Mouse (Mus musculus): Measurements from ENCODE around the gene Fam217b. TPM values are rescaled to one million over a fixed set of nuclear protein-coding genes. Genes with fewer than 3 reads are reported as not detected.
A peak's percentile ranks its signal among the peaks of the same experiment; 100 is the strongest.

The Fam217b gene
- 2.5 and 2.9 TPM in 2 replicates for polyA plus RNA-seq (2011; ENCODE audit: insufficient read depth, insufficient read length, low read depth, missing spikeins)

GRCm38 (mm10) chr2:178414261-178415149 is at the start of gene Fam217b, which contains the start of gene Ppp1r3d:
TSS of gene Fam217b (plus strand) at chr2:178414524.
TSS of gene Ppp1r3d (minus strand) at chr2:178414472.
- TF ChIP-seq CTCF (IDR thresholded peaks at IDR 0.05; ENCODE audit: low read depth, low read length) (no peak), EP300 (IDR thresholded peaks at IDR 0.05; ENCODE audit: insufficient read depth, low read depth, low read length) (no peak)
- peak within 1 kb of the TSS; percentile 73 for H3K4me3 ChIP-seq (ENCODE audit: low read depth, low read length)
- H3K9me3 ChIP-seq (replicated peaks; ENCODE audit: control insufficient read depth, insufficient read depth, low read length, poor library complexity, severe bottlenecking) = no peaks in the 10 kb centered on the region
- H3K9ac ChIP-seq (ENCODE audit: low read depth, poor library complexity, severe bottlenecking) = peak within 1 kb of the TSS; percentile 49
- H3K27me3 ChIP-seq (ENCODE audit: control insufficient read depth, insufficient read depth, low read length, poor library complexity, severe bottlenecking) = peaks cover 1% of the 10 kb centered on the region
- no peaks in the 10 kb centered on the region for H3K36me3 ChIP-seq (ENCODE audit: control insufficient read depth, insufficient read depth, low read length, poor library complexity, severe bottlenecking)
- no peak within 1 kb of the TSS for H3K27ac ChIP-seq (ENCODE audit: insufficient read depth, low read length)
- H3K4me1 ChIP-seq (ENCODE audit: control insufficient read depth, insufficient read depth, low read length) = no peaks in the 10 kb centered on the region

- Histone ChIP-seq H3K27ac (ENCODE audit: insufficient read depth, low read length) (no peak within 1 kb of the TSS), H3K4me3 (ENCODE audit: low read depth, low read length) (peak within 1 kb of the TSS; percentile 31; the same call in 1 of the 2 replicates)
- TF ChIP-seq CTCF (IDR thresholded peaks at IDR 0.05; ENCODE audit: low read depth, low read length) (peak; percentile 83), POLR2A (IDR thresholded peaks at IDR 0.05; ENCODE audit: insufficient read depth, low read length) (no peak)
Observed at GRCm38 (mm10) chr2:178407053-178407815, 7.1 kb upstream of the Fam217b start, which contains the start of gene Sycp2. TSS of gene Sycp2 (minus strand) at chr2:178407685.

GRCm38 (mm10) chr2:178409024-178409423 is 5.3 kb upstream of the Fam217b start:
- TF ChIP-seq POLR2A (IDR thresholded peaks at IDR 0.05; ENCODE audit: insufficient read depth, low read length) (no peak), CTCF (IDR thresholded peaks at IDR 0.05; ENCODE audit: low read depth, low read length) (no peak), EP300 (IDR thresholded peaks at IDR 0.05; ENCODE audit: insufficient read depth, low read depth, low read length) (no peak)

More at GRCm38 (mm10) chr2:178407053-178407815, 7.1 kb upstream of the Fam217b start, which contains the start of gene Sycp2:
- Histone ChIP-seq H3K36me3 (ENCODE audit: control insufficient read depth, insufficient read depth, low read length, poor library complexity, severe bottlenecking) (no peaks in the 10 kb centered on the region), H3K27me3 (ENCODE audit: control insufficient read depth, insufficient read depth, low read length, poor library complexity, severe bottlenecking) (no peaks in the 10 kb centered on the region), H3K4me1 (ENCODE audit: control insufficient read depth, insufficient read depth, low read length) (no peaks in the 10 kb centered on the region), H3K9me3 (replicated peaks; ENCODE audit: control insufficient read depth, insufficient read depth, low read length, poor library complexity, severe bottlenecking) (no peaks in the 10 kb centered on the region), H3K9ac (ENCODE audit: low read depth, poor library complexity, severe bottlenecking) (no peak within 1 kb of the TSS)

GRCm38 (mm10) chr2:178410286-178410685 is 4.0 kb upstream of the Fam217b start:
- Histone ChIP-seq H3K9ac (ENCODE audit: low read depth, poor library complexity, severe bottlenecking) (no peak overlapping the region), H3K9me3 (replicated peaks; ENCODE audit: control insufficient read depth, insufficient read depth, low read length, poor library complexity, severe bottlenecking) (no peaks in the 10 kb centered on the region), H3K36me3 (ENCODE audit: control insufficient read depth, insufficient read depth, low read length, poor library complexity, severe bottlenecking) (no peaks in the 10 kb centered on the region), H3K27ac (ENCODE audit: insufficient read depth, low read length) (no peak overlapping the region), H3K27me3 (ENCODE audit: control insufficient read depth, insufficient read depth, low read length, poor library complexity, severe bottlenecking) (peaks cover 1% of the 10 kb centered on the region; the same call in 1 of the 2 replicates), H3K4me3 (ENCODE audit: low read depth, low read length) (no peak overlapping the region), H3K4me1 (ENCODE audit: control insufficient read depth, insufficient read depth, low read length) (no peaks in the 10 kb centered on the region)
- TF ChIP-seq POLR2A (IDR thresholded peaks at IDR 0.05; ENCODE audit: insufficient read depth, low read length) = no peak
- TF ChIP-seq EP300 (IDR thresholded peaks at IDR 0.05; ENCODE audit: insufficient read depth, low read depth, low read length) = no peak
- TF ChIP-seq CTCF (IDR thresholded peaks at IDR 0.05; ENCODE audit: low read depth, low read length) = no peak

More at GRCm38 (mm10) chr2:178409024-178409423, 5.3 kb upstream of the Fam217b start:
- H3K36me3 ChIP-seq (ENCODE audit: control insufficient read depth, insufficient read depth, low read length, poor library complexity, severe bottlenecking) = no peaks in the 10 kb centered on the region
- H3K4me3 ChIP-seq (ENCODE audit: low read depth, low read length) = no peak overlapping the region
- H3K9me3 ChIP-seq (replicated peaks; ENCODE audit: control insufficient read depth, insufficient read depth, low read length, poor library complexity, severe bottlenecking) = no peaks in the 10 kb centered on the region
- no peaks in the 10 kb centered on the region for H3K27me3 ChIP-seq (ENCODE audit: control insufficient read depth, insufficient read depth, low read length, poor library complexity, severe bottlenecking)
- H3K4me1 ChIP-seq (ENCODE audit: control insufficient read depth, insufficient read depth, low read length) = no peaks in the 10 kb centered on the region
- H3K9ac ChIP-seq (ENCODE audit: low read depth, poor library complexity, severe bottlenecking) = no peak overlapping the region
- H3K27ac ChIP-seq (ENCODE audit: insufficient read depth, low read length) = no peak overlapping the region

- no peak overlapping the region for H3K27ac ChIP-seq (ENCODE audit: insufficient read depth, low read length)
- no peaks in the 10 kb centered on the region for H3K36me3 ChIP-seq (ENCODE audit: control insufficient read depth, insufficient read depth, low read length, poor library complexity, severe bottlenecking)
- no peaks in the 10 kb centered on the region for H3K9me3 ChIP-seq (replicated peaks; ENCODE audit: control insufficient read depth, insufficient read depth, low read length, poor library complexity, severe bottlenecking)
- TF ChIP-seq POLR2A (IDR thresholded peaks at IDR 0.05; ENCODE audit: insufficient read depth, low read length) = no peak
- no peaks in the 10 kb centered on the region for H3K4me1 ChIP-seq (ENCODE audit: control insufficient read depth, insufficient read depth, low read length)
- H3K4me3 ChIP-seq (ENCODE audit: low read depth, low read length) = no peak overlapping the region
- H3K27me3 ChIP-seq (ENCODE audit: control insufficient read depth, insufficient read depth, low read length, poor library complexity, severe bottlenecking) = peaks cover 1% of the 10 kb centered on the region
- H3K9ac ChIP-seq (ENCODE audit: low read depth, poor library complexity, severe bottlenecking) = no peak overlapping the region
Observed at GRCm38 (mm10) chr2:178412598-178412997, 1.7 kb upstream of the Fam217b start.

All from ES-Bruce4 (cell line).